Comparison of ENCODE assay signal across 1 mouse cellular context in the genomic region with DNA sequence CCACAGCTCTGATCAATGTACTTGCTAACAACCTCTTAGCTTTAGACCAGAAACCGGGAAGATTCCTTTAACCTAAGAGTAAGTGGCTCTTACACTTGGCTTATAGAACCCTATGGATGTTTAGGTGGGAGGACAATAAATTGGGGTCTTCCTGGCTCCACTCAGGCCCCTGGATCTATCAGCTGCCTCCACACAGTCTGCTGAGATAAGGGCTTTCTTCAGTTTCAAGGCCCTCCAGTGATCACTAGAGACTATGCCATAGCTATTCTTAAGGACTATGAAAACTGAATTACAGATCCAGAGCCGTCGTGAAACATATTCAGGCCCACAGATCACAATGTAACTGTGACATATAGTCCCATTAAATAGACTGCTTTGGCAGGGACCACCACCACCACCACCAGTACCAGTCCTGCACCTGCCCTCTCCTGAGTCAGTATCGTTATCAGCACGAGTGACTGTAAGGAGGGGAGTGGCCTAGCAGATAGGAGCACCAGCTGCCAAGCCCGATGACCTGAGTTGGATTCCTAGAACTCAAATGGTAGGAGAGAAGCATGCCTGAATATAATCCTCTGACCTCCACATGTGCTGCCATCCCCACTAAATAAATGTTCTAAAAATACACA.
TF ChIP-seq lines count a peak whose summit lies in the region.

No protein-coding gene starts in this region.

TF ChIP-seq in MEL, 35 proteins besides CTCF, POLR2A, EP300 and RAD21:
- peak; percentile 77 for TF ChIP-seq ETS1 (IDR thresholded peaks at IDR 0.05; ENCODE audit: low read depth, low read length)
- peak; percentile 47 for TF ChIP-seq TAL1 (IDR thresholded peaks at IDR 0.05; ENCODE audit: low read length)
- peak; percentile 27; the same call in 1 of the 2 replicates for TF ChIP-seq MAX (IDR thresholded peaks at IDR 0.05; ENCODE audit: low read length)
- TF ChIP-seq GABPA (IDR thresholded peaks at IDR 0.05; ENCODE audit: low read depth, low read length): no peak
- TF ChIP-seq MXI1 (IDR thresholded peaks at IDR 0.05; ENCODE audit: low read depth, low read length): peak; percentile 66
- no peak for TF ChIP-seq KAT2A (conservative IDR thresholded peaks at IDR 0.05; ENCODE audit: low read depth, low read length)
- TF ChIP-seq POLR2AphosphoS2 (IDR thresholded peaks at IDR 0.05; ENCODE audit: low read length): no peak
- TF ChIP-seq SMC3 (IDR thresholded peaks at IDR 0.05; ENCODE audit: low read depth, low read length): no peak
- no peak for TF ChIP-seq ZNF384 (IDR thresholded peaks at IDR 0.05; ENCODE audit: low read depth, low read length)
- TF ChIP-seq MEF2A (IDR thresholded peaks at IDR 0.05; ENCODE audit: extremely low read depth, insufficient replicate concordance, low read depth, low read length, poor library complexity, severe bottlenecking): no peak
- no peak for TF ChIP-seq ZMIZ1 (IDR thresholded peaks at IDR 0.05; ENCODE audit: low read depth, low read length)
- peak; percentile 77 for TF ChIP-seq GATA1 (IDR thresholded peaks at IDR 0.05; ENCODE audit: low read depth, low read length)
- no peak for TF ChIP-seq ELF1 (IDR thresholded peaks at IDR 0.05; ENCODE audit: low read depth, low read length)
- peak; percentile 18; the same call in 1 of the 2 replicates for TF ChIP-seq SIN3A (IDR thresholded peaks at IDR 0.05; ENCODE audit: low read length)
- no peak for TF ChIP-seq CHD2 (IDR thresholded peaks at IDR 0.05; ENCODE audit: low read length)
- no peak for TF ChIP-seq NRF1 (IDR thresholded peaks at IDR 0.05; ENCODE audit: insufficient read depth, low read depth, low read length, poor library complexity, severe bottlenecking)
- TF ChIP-seq USF2 (IDR thresholded peaks at IDR 0.05; ENCODE audit: borderline replicate concordance in 1 of 2, insufficient read depth in 1 of 2, low read depth in 1 of 2, low read length in 2 of 2): no peak
- peak; percentile 44; the same call in 1 of the 2 replicates for TF ChIP-seq BHLHE40 (IDR thresholded peaks at IDR 0.05; ENCODE audit: borderline replicate concordance, low read depth, low read length)
- TF ChIP-seq NELFE (IDR thresholded peaks at IDR 0.05; ENCODE audit: low read depth, low read length): no peak
- TF ChIP-seq ZC3H11A (IDR thresholded peaks at IDR 0.05; ENCODE audit: low read depth, low read length): no peak
- TF ChIP-seq TCF12 (IDR thresholded peaks at IDR 0.05; ENCODE audit: low read depth, low read length): peak; percentile 88
